Mouse (Mus musculus): ENCODE measurements around the gene Ufc1.

- TF ChIP-seq POLR2A (IDR thresholded peaks at IDR 0.05; ENCODE audit: control insufficient read depth, low read depth, low read length) (no peak), CTCF (IDR thresholded peaks at IDR 0.05; ENCODE audit: control insufficient read depth, insufficient read depth, insufficient replicate concordance, low read depth, low read length) (no peak)
These were observed 3.4 kb upstream of the Ufc1 start for GRCm38 (mm10) chr1:171298226-171298625.
